Mouse (Mus musculus) embryo, embryonic 9.5 days (tissue): ENCODE results near the gene Ccdc141.

Source experiments
- DNase-seq: peaks from one replicate; pipeline ENCODE4 v3.0.0-alpha.2; 2017; ENCODE audit errors: extremely low spot score

Gene Ccdc141

GRCm38 (mm10) chr2:77174313-77174712, 3.9 kb upstream of the Ccdc141 start:
- DNase-seq: no peak

GRCm38 (mm10) chr2:77173821-77174220, 3.4 kb upstream of the Ccdc141 start:
- DNase-seq: no peak

GRCm38 (mm10) chr2:77173366-77173765, 2.9 kb upstream of the Ccdc141 start:
- no peak for DNase-seq

- peak; percentile 25 for DNase-seq
Observed at GRCm38 (mm10) chr2:77172241-77172671, 1.8 kb upstream of the Ccdc141 start.

- peak; percentile 49 for DNase-seq
Observed at GRCm38 (mm10) chr2:77171444-77172240, 1.2 kb upstream of the Ccdc141 start.

GRCm38 (mm10) chr2:77169916-77170632, 362 bp downstream of the Ccdc141 start:
- peak; percentile 61 for DNase-seq

- DNase-seq: no peak
Observed at GRCm38 (mm10) chr2:77169218-77169617, 1.2 kb downstream of the Ccdc141 start.

- no peak for DNase-seq
Observed at GRCm38 (mm10) chr2:77168781-77169180, 1.7 kb downstream of the Ccdc141 start.

- no peak for DNase-seq
Observed at GRCm38 (mm10) chr2:77168081-77168685, 2.3 kb downstream of the Ccdc141 start.

GRCm38 (mm10) chr2:77166366-77166765, 4.1 kb downstream of the Ccdc141 start:
- DNase-seq: no peak

- no peak for DNase-seq
Observed at GRCm38 (mm10) chr2:77164662-77165061, 5.8 kb downstream of the Ccdc141 start.

GRCm38 (mm10) chr2:77163381-77163780, 7.1 kb downstream of the Ccdc141 start:
- DNase-seq: no peak

- no peak for DNase-seq
Observed at GRCm38 (mm10) chr2:77162135-77162534, 8.3 kb downstream of the Ccdc141 start.

- no peak for DNase-seq
Observed at GRCm38 (mm10) chr2:77157546-77157945, 12.9 kb downstream of the Ccdc141 start.

- no peak for DNase-seq
Observed at GRCm38 (mm10) chr2:77154080-77154479, 16.4 kb downstream of the Ccdc141 start.

- no peak for DNase-seq
Observed at GRCm38 (mm10) chr2:77151255-77151654, 19.2 kb downstream of the Ccdc141 start.

- DNase-seq: no peak
Observed at GRCm38 (mm10) chr2:77149576-77149975, 20.9 kb downstream of the Ccdc141 start.

GRCm38 (mm10) chr2:77148215-77148614, 22.2 kb downstream of the Ccdc141 start:
- no peak for DNase-seq

- DNase-seq: no peak
Observed at GRCm38 (mm10) chr2:77146968-77147367, 23.5 kb downstream of the Ccdc141 start.

GRCm38 (mm10) chr2:77146291-77146690, 24.1 kb downstream of the Ccdc141 start:
- DNase-seq: no peak

- no peak for DNase-seq
Observed at GRCm38 (mm10) chr2:77143536-77143935, 26.9 kb downstream of the Ccdc141 start.

- no peak for DNase-seq
Observed at GRCm38 (mm10) chr2:77138879-77139278, 31.6 kb downstream of the Ccdc141 start.

GRCm38 (mm10) chr2:77134906-77135305, 35.5 kb downstream of the Ccdc141 start:
- DNase-seq: no peak
